Mouse (Mus musculus) stomach, postnatal 0 days (tissue): ENCODE results near the gene Gnaz.

Experiments used
- CTCF ChIP-seq: IDR thresholded peaks from 2 replicates; pipeline ENCODE4 v1.5.1; 2016; ENCODE audit warnings: antibody characterized with exemption, low read depth, mild to moderate bottlenecking, moderate library complexity
- EP300 ChIP-seq: optimal IDR thresholded peaks from 2 replicates; pipeline ENCODE3; 2016; ENCODE audit warnings: antibody characterized with exemption

GRCm38 (mm10) chr10:75053655-75054054 lies 86.7 kb downstream of the Gnaz start:
- TF ChIP-seq EP300 (no peak), CTCF (no peak)
